Mouse (Mus musculus) kidney, adult 2 months (tissue): ENCODE measurements around the gene Tomm70a.

Experiments used
- CTCF ChIP-seq: fragments of 200-500 bp; conservative IDR thresholded peaks from 2 replicates; pipeline ENCODE4 v1.5.1; 2011; ENCODE audit warnings: low read depth, mild to moderate bottlenecking, control low read depth, low read length, moderate library complexity, mixed read lengths; ENCODE audit not compliant: insufficient read depth, insufficient read length
- POLR2A ChIP-seq: fragments of 200-500 bp; IDR thresholded peaks from one replicate; pipeline ENCODE4 v1.6.1; 2011; ENCODE audit warnings: low read depth, low read length, control low read depth

GRCm38 (mm10) chr16:57126268-57126667 lies 4.8 kb downstream of the Tomm70a start:
- TF ChIP-seq POLR2A = no peak
- TF ChIP-seq CTCF = no peak
